Comparison of ENCODE assay signal across 14 mouse cellular contexts in the genomic region with DNA sequence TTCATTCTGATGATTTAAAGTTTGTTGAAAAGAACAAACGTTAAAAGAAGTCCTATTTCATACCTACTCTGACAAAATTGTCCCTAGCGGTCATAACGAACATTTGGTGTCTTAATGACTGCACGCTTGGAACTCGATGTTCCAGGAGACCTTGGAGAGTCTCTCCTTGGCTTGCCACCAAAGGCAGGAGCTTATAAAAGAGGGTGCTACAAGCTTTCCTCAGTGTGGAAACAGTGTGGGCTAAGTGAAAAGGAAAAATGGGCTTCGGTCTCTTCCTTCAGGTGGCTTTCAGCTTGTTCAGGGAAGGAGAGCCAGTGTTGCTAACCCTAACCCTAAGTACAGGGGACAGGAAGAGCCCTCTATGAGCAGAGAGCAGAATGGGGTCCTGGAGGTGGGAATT.
A peak's percentile ranks its signal among the peaks of the same experiment; 100 is the strongest.
DNase-seq lines count a peak whose midpoint lies in the region; TF ChIP-seq lines count a peak whose summit lies in the region.
"Had no signal": no experiment of that assay in that cellular context is flagged by ENCODE, and none has a peak within 500 bp of the region (broad histone marks: within the 10 kb centered on the region; RNA-seq: fewer than 3 reads in every experiment).

No protein-coding gene starts in this region.

- peak; percentile 14; the same call in 1 of the 2 replicates for TF ChIP-seq CTCF in left cerebral cortex, adult 2 months (IDR thresholded peaks at IDR 0.05)

- DNase-seq in gastrocnemius, postnatal 25 days, result peak; percentile 50
- no peak for DNase-seq in gastrocnemius, postnatal 14 days
- peak in 1 of 2 experiments; percentile 31 for DNase-seq in left cerebral cortex, adult 2 months (ENCODE audit: extremely low spot score in 1 of 2, low spot score in 2 of 2)
- DNase-seq in left cerebral cortex, postnatal 10 days (ENCODE audit: extremely low spot score in 1 of 2, low spot score in 2 of 2), result no peak
- peak; percentile 33 for DNase-seq in urinary bladder, postnatal 14 days (ENCODE audit: low spot score)
- no peak for DNase-seq in urinary bladder, adult 18-20 months (ENCODE audit: low spot score in 2 of 2)
- peak; percentile 71 for DNase-seq in testis, postnatal 14 days (ENCODE audit: low spot score)
- DNase-seq in spleen, adult 12 weeks (ENCODE audit: low spot score), result no peak
- DNase-seq: cerebellum, adult 11 months; spleen, adult 18-20 months had no signal

- intact Hi-C loops in gastrocnemius, postnatal 14 days (cut with DNase I; ENCODE audit: low total_unique reads), result no loop called here
- intact Hi-C loops in left cerebral cortex, adult 2 months (cut with DNase I), result no loop called here
- intact Hi-C loops in left cerebral cortex, postnatal 10 days (cut with DNase I), result no loop called here

- 0 out of 2 replicates have a peak overlapping the region, but pooled peaks have one; percentile 45 for H3K27ac ChIP-seq in left cerebral cortex, adult 2 months
- H3K27ac ChIP-seq: embryonic facial prominence, embryonic 13.5 days; forebrain, embryonic 12.5 days; limb, embryonic 15.5 days; stomach, postnatal 0 days had no signal

- H3K4me3 ChIP-seq in left cerebral cortex, adult 2 months, result no peak overlapping the region
- H3K4me3 ChIP-seq: embryonic facial prominence, embryonic 13.5 days; forebrain, embryonic 12.5 days; limb, embryonic 15.5 days had no signal

Comparison
In these comparisons a context has a peak if more than half of its experiments do, and no peak if none do; other contexts are left out.
1. DNase-seq: peak in gastrocnemius, postnatal 25 days (single experiment), urinary bladder, postnatal 14 days (single experiment) and testis, postnatal 14 days (single experiment); none in gastrocnemius, postnatal 14 days (single experiment), left cerebral cortex, postnatal 10 days (0 of 2), urinary bladder, adult 18-20 months (0 of 2) and spleen, adult 12 weeks (single experiment).